Mouse (Mus musculus): ENCODE data around the gene Mdfi.
A peak's percentile ranks its signal among the peaks of the same experiment; 100 is the strongest.

The Mdfi gene

DNA sequence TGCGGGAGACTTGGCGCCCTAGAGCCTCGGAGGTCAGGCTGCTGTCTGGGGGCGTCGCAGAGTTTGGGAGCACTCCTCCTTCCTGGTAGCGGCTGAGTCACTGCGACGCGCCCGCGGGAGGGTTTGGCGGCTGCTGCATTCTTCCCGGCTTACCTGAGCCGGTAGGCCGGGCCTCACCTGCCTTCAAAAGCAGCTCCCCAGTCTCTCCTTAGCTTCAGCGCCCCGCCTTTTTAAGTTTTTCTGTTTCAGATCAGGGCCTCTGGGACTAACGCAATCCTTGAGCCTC, at the start of gene Mdfi:
TSS of gene Mdfi (minus strand) at position 210 of the 286 bp plus-strand sequence.
- Histone ChIP-seq H3K4me3 (replicated peaks; ENCODE audit: low read length) (peak within 1 kb of the TSS; percentile 84), H3K36me3 (ENCODE audit: insufficient read depth, low read length) (no peaks in the 10 kb centered on the region), H3K4me1 (replicated peaks; ENCODE audit: low read depth, low read length) (peaks cover 49% of the 10 kb centered on the region), H3K9me3 (ENCODE audit: low read length) (peaks cover 16% of the 10 kb centered on the region), H3K27me3 (ENCODE audit: insufficient read depth, low read length) (peaks cover 86% of the 10 kb centered on the region)
- TF ChIP-seq NANOG (IDR thresholded peaks at IDR 0.05; ENCODE audit: borderline replicate concordance, low read length) (no peak), CTCF (conservative IDR thresholded peaks at IDR 0.05; ENCODE audit: low read length) (no peak), POU5F1 (IDR thresholded peaks at IDR 0.05; ENCODE audit: borderline replicate concordance, low read length) (no peak)

DNA sequence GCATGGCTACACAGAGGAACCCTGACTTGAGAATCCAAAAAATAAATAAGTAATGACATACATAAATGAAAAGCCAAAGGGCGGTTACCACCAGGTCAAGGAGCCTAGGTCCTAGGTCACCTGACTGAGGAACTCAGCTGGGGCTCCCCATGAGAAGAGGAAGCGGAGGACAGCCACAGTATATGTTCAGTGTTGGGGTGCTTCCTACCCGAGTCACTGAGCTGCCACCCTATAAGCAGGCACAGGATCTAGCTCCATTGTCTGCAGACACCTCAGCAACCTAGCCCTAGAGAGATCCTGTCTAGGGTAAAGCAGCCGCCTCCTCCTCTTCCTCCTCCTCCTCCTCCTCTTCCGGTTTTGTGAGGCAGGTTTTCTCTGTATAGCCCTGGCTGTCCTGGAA, 48.6 kb upstream of the Mdfi start:
- no peak for TF ChIP-seq POU5F1 (IDR thresholded peaks at IDR 0.05; ENCODE audit: borderline replicate concordance, low read length)
- TF ChIP-seq NANOG (IDR thresholded peaks at IDR 0.05; ENCODE audit: borderline replicate concordance, low read length), result no peak
- TF ChIP-seq CTCF (conservative IDR thresholded peaks at IDR 0.05; ENCODE audit: low read length), result no peak
- Histone ChIP-seq H3K4me1 (replicated peaks; ENCODE audit: low read depth, low read length) (peaks cover 89% of the 10 kb centered on the region), H3K27me3 (ENCODE audit: insufficient read depth, low read length) (no peaks in the 10 kb centered on the region; the same call in none of the 2 replicates), H3K9me3 (ENCODE audit: low read length) (no peaks in the 10 kb centered on the region), H3K4me3 (replicated peaks; ENCODE audit: low read length) (no peak overlapping the region), H3K36me3 (ENCODE audit: insufficient read depth, low read length) (peaks cover 88% of the 10 kb centered on the region)

DNA sequence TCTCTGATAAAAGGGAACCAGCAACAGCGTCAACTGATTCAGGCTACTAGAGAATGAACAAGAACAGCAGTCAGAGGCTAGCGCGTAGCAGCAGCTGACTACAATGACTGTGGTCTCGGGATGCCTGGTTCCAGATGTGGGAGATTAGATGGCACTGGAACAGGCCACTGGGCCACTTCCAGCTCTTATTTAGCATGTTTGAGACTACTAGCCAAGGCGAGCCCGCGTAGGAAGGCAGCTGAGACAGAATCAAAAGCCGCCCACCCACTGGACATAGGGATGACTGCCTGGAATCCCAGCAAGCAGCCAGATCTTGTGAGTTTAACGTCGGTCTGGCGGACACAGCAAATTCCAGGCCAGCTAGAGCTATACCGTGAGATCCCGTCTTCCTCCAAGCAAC, 46.8 kb upstream of the Mdfi start:
- TF ChIP-seq CTCF (conservative IDR thresholded peaks at IDR 0.05; ENCODE audit: low read length), result no peak
- TF ChIP-seq NANOG (IDR thresholded peaks at IDR 0.05; ENCODE audit: borderline replicate concordance, low read length), result no peak
- no peak for TF ChIP-seq POU5F1 (IDR thresholded peaks at IDR 0.05; ENCODE audit: borderline replicate concordance, low read length)
- Histone ChIP-seq H3K9me3 (ENCODE audit: low read length) (no peaks in the 10 kb centered on the region), H3K4me1 (replicated peaks; ENCODE audit: low read depth, low read length) (peaks cover 94% of the 10 kb centered on the region)

DNA sequence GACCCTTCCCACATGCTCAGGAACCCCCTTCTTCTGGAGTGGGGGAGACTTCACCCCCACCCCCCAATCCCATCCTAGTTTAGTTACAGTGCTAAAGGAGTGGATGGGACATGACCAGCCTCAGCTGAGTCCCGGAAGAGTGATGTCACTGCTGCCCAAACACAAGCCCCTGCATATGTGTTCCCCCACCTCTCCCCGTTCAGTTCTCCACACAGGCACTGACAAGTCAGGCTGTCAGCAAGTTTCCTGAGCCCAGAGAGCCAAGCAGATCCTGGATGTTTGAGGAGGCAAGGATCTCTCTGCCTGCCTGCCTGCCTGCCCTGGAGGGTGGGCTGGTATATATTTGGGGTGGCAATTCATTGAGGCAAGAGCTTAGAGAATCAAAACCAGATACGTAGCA, 44.7 kb upstream of the Mdfi start:
- TF ChIP-seq POU5F1 (IDR thresholded peaks at IDR 0.05; ENCODE audit: borderline replicate concordance, low read length), result no peak
- no peak for TF ChIP-seq CTCF (conservative IDR thresholded peaks at IDR 0.05; ENCODE audit: low read length)
- no peak for TF ChIP-seq NANOG (IDR thresholded peaks at IDR 0.05; ENCODE audit: borderline replicate concordance, low read length)

More for the DNA sequence above, 46.8 kb upstream of the Mdfi start:
- Histone ChIP-seq H3K27me3 (ENCODE audit: insufficient read depth, low read length) (no peaks in the 10 kb centered on the region; the same call in none of the 2 replicates), H3K4me3 (replicated peaks; ENCODE audit: low read length) (no peak overlapping the region), H3K36me3 (ENCODE audit: insufficient read depth, low read length) (peaks cover 87% of the 10 kb centered on the region)

DNA sequence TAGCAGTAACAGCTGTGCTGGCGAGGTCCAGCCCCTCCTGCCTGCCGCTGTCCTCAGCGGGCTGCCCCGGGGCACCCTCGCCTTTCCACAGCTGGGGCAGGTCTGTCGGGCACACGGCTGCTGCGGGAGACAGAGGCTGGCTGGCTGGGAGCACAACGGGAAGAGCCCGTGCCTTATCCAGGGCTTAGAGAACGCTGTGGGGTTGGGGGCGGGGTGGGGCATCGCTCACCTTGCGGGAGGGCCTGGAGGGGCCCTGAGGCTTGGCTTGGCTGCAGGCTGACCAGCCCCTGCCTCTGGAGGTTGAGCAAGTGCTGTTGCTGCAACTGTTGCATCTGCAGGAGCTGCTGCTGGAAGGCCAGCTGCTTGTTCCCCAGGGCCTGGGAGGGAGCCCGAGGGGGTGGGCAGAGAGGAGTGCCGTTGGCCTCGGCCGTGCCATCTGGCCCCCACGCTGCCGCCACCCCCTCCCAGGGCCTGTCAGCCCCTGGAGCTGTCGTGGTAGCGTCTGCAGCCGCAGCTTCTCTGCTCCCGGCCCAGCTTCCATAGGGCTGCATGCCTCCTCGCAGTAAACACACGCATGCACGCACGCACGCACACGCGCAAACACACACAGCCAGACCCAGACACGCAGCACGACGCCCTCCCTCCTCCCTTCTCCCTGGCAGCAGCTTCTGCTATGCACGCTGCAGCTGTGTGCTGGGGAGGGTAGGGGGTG, 44.0 kb upstream of the Mdfi start:
- peaks cover 82% of the 10 kb centered on the region for H3K36me3 ChIP-seq (ENCODE audit: insufficient read depth, low read length)
- H3K4me3 ChIP-seq (replicated peaks; ENCODE audit: low read length), result peak overlapping the region; percentile 55
- TF ChIP-seq CTCF (conservative IDR thresholded peaks at IDR 0.05; ENCODE audit: low read length) (no peak), NANOG (IDR thresholded peaks at IDR 0.05; ENCODE audit: borderline replicate concordance, low read length) (no peak), POU5F1 (IDR thresholded peaks at IDR 0.05; ENCODE audit: borderline replicate concordance, low read length) (no peak)
- H3K27me3 ChIP-seq (ENCODE audit: insufficient read depth, low read length), result no peaks in the 10 kb centered on the region; the same call in none of the 2 replicates
- no peaks in the 10 kb centered on the region for H3K9me3 ChIP-seq (ENCODE audit: low read length)
- peaks cover 97% of the 10 kb centered on the region for H3K4me1 ChIP-seq (replicated peaks; ENCODE audit: low read depth, low read length)

More for the DNA sequence above, 44.7 kb upstream of the Mdfi start:
- Histone ChIP-seq H3K4me1 (replicated peaks; ENCODE audit: low read depth, low read length) (peaks cover 97% of the 10 kb centered on the region), H3K4me3 (replicated peaks; ENCODE audit: low read length) (0 out of 2 replicates have a peak overlapping the region, but pooled peaks have one; percentile 55), H3K36me3 (ENCODE audit: insufficient read depth, low read length) (peaks cover 82% of the 10 kb centered on the region), H3K27me3 (ENCODE audit: insufficient read depth, low read length) (no peaks in the 10 kb centered on the region; the same call in none of the 2 replicates), H3K9me3 (ENCODE audit: low read length) (no peaks in the 10 kb centered on the region)

DNA sequence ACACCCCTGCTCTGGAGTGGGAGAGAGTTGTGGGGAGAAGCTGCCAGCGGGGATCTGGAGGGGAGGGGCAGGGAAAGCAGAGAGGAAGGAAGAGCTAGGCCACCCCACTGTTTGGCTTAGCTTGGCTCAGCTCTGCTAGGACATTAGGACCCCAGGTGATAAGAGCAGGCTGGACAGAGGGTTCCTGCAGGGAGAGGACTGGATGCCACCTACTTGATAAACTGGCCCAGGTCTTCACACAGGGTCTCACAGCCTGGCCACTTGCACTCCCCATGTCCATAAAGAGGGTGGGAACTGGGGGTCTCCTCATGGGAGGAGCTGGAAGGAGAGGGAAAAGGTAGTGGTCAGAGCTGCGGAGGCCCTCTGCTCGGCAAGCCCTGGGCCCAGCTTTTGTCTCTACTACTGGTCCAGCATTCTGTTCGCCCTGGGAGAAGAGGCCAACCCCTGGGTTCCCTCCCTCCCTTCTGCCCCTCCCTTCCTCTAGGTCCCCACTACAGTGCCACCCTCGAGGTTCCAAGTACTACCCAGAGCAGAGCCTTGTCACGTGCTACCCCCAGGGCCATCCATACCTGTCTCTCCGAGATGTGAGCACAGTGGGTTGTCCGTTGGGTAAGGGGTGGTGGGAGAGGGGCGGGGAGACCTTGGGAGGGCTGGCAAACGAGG, 43.4 kb upstream of the Mdfi start:
- Histone ChIP-seq H3K4me1 (replicated peaks; ENCODE audit: low read depth, low read length) (peaks cover 97% of the 10 kb centered on the region), H3K36me3 (ENCODE audit: insufficient read depth, low read length) (peaks cover 81% of the 10 kb centered on the region), H3K27me3 (ENCODE audit: insufficient read depth, low read length) (no peaks in the 10 kb centered on the region; the same call in none of the 2 replicates), H3K9me3 (ENCODE audit: low read length) (no peaks in the 10 kb centered on the region), H3K4me3 (replicated peaks; ENCODE audit: low read length) (peak overlapping the region; percentile 55)
- TF ChIP-seq NANOG (IDR thresholded peaks at IDR 0.05; ENCODE audit: borderline replicate concordance, low read length) (no peak), POU5F1 (IDR thresholded peaks at IDR 0.05; ENCODE audit: borderline replicate concordance, low read length) (no peak)

DNA sequence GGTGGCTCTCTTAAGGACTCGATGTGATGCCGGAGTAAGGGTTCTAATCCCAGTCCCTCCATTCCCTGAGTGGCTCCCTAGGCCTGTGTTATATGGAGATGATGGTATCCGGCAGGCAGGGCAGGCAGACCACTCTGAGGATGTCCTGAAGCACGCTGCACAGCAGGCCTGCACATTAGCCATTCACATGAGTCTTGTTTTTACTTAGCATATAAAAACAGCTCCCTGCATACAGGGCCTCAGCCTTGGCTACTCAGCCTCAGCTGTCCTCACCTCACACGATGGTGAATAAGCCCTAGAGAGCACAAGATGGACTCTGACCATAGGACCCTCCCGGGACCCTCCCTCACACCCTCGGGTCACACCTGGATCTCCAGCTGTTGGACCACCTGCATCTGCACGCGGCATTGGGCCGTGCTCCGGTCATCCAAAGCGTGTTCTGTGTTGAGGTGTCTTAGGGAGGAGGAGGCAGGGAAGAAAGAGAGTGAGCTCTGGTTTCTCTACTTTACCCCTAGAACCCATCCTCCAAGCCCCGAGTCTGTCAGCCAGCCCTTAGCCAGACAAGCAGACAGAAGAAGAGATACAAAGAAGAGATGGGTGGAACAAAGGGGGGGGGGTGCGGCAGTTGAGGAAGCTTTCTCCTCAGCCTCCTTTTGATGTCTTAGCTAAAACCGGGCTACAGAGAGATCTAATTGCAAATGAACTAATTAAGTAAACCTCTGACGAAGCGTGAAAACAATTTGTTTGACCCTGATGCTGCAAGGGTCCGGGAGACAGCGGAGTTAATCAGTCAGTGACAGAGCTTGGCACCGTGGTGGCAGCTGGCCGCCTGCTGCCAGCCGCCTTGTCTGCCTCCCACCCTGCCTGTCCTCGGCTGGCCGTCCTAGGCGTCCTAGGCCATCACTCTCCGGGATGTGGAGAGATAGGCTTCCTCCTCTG, 42.6 kb upstream of the Mdfi start:
- Histone ChIP-seq H3K4me1 (replicated peaks; ENCODE audit: low read depth, low read length) (peaks cover 97% of the 10 kb centered on the region), H3K4me3 (replicated peaks; ENCODE audit: low read length) (peak overlapping the region; percentile 55), H3K36me3 (ENCODE audit: insufficient read depth, low read length) (peaks cover 81% of the 10 kb centered on the region), H3K9me3 (ENCODE audit: low read length) (no peaks in the 10 kb centered on the region), H3K27me3 (ENCODE audit: insufficient read depth, low read length) (no peaks in the 10 kb centered on the region; the same call in none of the 2 replicates)
- no peak; the same call in 1 of the 2 replicates for TF ChIP-seq NANOG (IDR thresholded peaks at IDR 0.05; ENCODE audit: borderline replicate concordance, low read length)
- no peak for TF ChIP-seq CTCF (conservative IDR thresholded peaks at IDR 0.05; ENCODE audit: low read length)
- TF ChIP-seq POU5F1 (IDR thresholded peaks at IDR 0.05; ENCODE audit: borderline replicate concordance, low read length), result no peak

DNA sequence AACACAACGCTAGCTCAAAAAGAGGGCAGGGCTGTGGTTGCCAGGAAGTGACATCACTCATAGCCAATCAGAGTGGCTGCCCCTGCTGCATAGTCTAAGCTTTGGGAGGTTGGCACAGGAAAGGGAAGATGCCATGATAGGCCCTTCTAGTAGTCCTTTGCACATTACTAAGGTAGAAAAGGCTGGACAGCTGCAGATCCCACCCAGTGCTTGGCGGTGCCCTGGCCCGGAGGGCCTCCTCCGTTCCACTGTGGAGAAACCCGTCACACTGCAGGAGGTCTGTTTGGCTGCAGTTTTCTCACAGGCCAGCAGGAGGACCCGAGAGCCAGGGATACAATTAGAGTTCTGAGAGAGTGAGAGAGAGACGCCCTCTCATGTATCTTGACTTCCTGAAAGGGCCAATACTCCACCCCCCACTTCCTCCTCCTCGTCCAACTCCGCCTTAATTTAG, 38.9 kb upstream of the Mdfi start:
- H3K27me3 ChIP-seq (ENCODE audit: insufficient read depth, low read length), result no peaks in the 10 kb centered on the region
- H3K9me3 ChIP-seq (ENCODE audit: low read length), result no peaks in the 10 kb centered on the region
- peaks cover 97% of the 10 kb centered on the region for H3K4me1 ChIP-seq (replicated peaks; ENCODE audit: low read depth, low read length)
- no peak for TF ChIP-seq NANOG (IDR thresholded peaks at IDR 0.05; ENCODE audit: borderline replicate concordance, low read length)
- peak; percentile 85 for TF ChIP-seq CTCF (conservative IDR thresholded peaks at IDR 0.05; ENCODE audit: low read length)
- H3K4me3 ChIP-seq (replicated peaks; ENCODE audit: low read length), result peak overlapping the region; percentile 59
- peaks cover 80% of the 10 kb centered on the region for H3K36me3 ChIP-seq (ENCODE audit: insufficient read depth, low read length)
